Mouse (Mus musculus) bone marrow macrophage, adult 2 months (primary cell): Measurements from ENCODE around the gene Olfr715b. TPM values are rescaled to one million over a fixed set of nuclear protein-coding genes. Genes with fewer than 3 reads are reported as not detected.
"Not testable (repeated sequence)": the region's sequence is repeated elsewhere in the genome, so short reads cannot be mapped to it uniquely, and the experiment has no call there.

Source experiments
- H3K27ac ChIP-seq: 2 replicates; pipeline ENCODE4 v1.5.1; 2012; ENCODE audit warnings: low read depth, low read length; ENCODE audit not compliant: insufficient read depth
- H3K4me1 ChIP-seq: 2 replicates; pipeline ENCODE4 v1.6.1; 2012; ENCODE audit warnings: low read length; ENCODE audit not compliant: control insufficient read depth, insufficient read depth
- H3K4me3 ChIP-seq: 2 replicates; pipeline ENCODE4 v1.5.1; 2012; ENCODE audit warnings: mild to moderate bottlenecking, low read length, moderate library complexity; ENCODE audit not compliant: insufficient read depth
- CTCF ChIP-seq: IDR thresholded peaks from 2 replicates; pipeline ENCODE4 v1.5.1; 2012; ENCODE audit warnings: low read depth, mild to moderate bottlenecking, low read length, moderate library complexity
- POLR2A ChIP-seq: IDR thresholded peaks from 2 replicates; pipeline ENCODE4 v1.6.1; 2012; ENCODE audit warnings: mild to moderate bottlenecking, low read depth, low read length, borderline replicate concordance
- polyA plus RNA-seq: library from polyadenylated mRNA; stranded (reverse); fragments of >200 nt; gene quantifications from 2 replicates; pipeline ENCODE4 v1.2.4, GENCODE M21; 2012; ENCODE audit not compliant: missing spikeins, insufficient read depth, insufficient read length

Olfr715b gene
- 0.20 TPM in 1 of 2 replicates, not detected in the other for polyA plus RNA-seq

DNA sequence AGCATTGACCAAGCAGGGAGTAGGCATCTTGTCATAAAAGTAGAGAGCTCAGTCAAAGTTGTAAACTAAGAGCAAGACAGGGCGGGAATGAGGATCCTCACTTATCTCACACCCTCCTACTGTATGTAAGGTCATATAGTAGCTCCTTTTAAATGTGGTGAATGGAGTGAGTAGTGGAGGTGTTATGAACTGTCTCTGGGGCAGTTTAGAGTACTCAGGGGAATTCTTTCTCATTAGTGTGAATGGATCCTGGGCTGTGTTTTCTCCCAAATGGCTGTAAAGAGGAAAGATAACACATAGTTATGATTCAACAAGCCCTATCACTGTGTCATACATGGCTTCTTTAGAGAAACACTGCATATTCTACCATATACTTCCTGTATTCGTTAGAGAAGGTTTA is at the start of gene Olfr715b:
Olfr715b (minus strand) TSS at position 101 of the 400 bp plus-strand sequence.
- not testable (repeated sequence) for H3K4me1 ChIP-seq, H3K4me3 ChIP-seq, H3K27ac ChIP-seq

DNA sequence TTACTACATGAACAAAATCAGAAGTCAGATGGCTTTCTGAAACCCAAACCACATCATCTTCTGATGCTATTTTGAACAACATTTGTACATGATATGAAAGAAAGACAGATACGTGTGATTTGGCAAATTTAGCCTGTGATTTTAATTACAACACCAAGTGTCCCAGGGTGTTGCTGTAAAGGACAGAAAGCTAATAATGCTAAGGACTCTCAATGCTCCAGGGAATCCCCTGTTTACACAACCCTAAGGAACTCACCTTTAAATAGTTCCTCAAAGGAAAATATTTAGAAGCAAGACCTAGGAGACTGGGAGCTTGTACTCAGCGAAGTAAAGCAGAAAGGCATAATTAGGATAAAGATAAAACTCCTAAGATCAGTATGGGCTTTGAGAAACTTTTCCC is 27.9 kb upstream of the Olfr715b start, which contains the start of gene Olfr716:
Olfr716 (plus strand) TSS at position 301 of the 400 bp plus-strand sequence.
- H3K27ac ChIP-seq, H3K4me1 ChIP-seq, H3K4me3 ChIP-seq: not testable (repeated sequence)

DNA sequence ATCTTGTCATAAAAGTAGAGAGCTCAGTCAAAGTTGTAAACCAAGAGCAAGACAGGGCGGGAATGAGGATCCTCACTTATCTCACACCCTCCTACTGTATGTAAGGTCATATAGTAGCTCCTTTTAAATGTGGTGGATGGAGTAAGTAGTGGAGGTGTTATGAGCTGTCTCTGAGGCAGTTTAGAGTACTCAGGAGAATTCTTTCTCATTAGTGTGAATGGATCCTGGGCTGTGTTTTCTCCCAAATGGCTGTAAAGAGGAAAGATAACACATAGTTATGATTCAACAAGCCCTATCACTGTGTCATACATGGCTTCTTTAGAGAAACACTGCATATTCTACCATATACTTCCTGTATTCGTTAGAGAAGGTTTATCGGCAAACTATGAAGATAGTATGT is 20.8 kb upstream of the Olfr715b start, which contains the start of gene Olfr715:
Olfr715 (minus strand) TSS at position 101 of the 400 bp plus-strand sequence.
- H3K4me3 ChIP-seq, H3K4me1 ChIP-seq, H3K27ac ChIP-seq: not testable (repeated sequence)

DNA sequence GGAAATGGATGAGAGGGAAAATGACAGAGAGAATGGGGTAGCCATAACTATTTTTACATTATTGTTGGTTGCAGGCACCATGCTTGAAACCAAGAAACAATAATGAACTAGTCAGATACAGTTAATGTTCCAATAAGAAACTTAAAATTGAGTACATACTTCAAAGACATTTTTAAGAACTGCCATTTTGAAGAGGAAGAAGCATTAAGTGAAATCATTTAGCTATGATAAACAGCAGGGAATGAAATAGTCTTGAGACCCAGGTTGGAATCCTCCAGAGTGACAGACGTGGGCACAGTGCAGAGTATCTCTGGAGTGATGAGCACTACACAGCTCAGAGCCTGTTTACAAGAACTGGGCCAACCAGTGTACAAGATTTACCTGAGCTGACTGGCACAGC is 17.2 kb downstream of the Olfr715b start, which contains the start of gene Olfr17:
Olfr17 (plus strand) TSS at position 301 of the 400 bp plus-strand sequence.
- TF ChIP-seq POLR2A (no peak), CTCF (no peak)
- H3K4me1 ChIP-seq = no peaks in the 10 kb centered on the region
- H3K4me3 ChIP-seq = no peak within 1 kb of the TSS
- H3K27ac ChIP-seq = no peak within 1 kb of the TSS

DNA sequence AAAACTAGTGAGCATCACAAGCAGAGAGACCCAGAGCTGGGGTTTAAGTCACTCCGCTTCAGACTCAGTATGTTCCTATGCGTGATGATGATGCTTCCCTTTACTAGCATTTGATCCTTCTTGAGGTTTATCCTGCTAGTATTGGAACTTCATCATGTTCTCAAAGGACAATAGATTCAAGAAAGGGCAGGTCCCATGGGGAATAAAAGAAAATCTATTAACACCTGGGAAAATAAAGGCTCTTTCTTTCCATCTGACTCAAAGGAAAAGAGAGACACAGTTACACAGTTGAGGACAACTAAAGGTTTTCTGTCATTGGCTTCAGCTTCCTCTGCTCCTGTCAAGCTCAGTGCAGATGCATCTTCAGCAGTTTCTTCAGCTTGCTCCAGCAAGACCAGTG is 39.5 kb downstream of the Olfr715b start, which contains the start of gene Olfr714:
Olfr714 (plus strand) TSS at position 301 of the 400 bp plus-strand sequence.
- Histone ChIP-seq H3K4me1 (no peaks in the 10 kb centered on the region), H3K4me3 (no peak within 1 kb of the TSS), H3K27ac (no peak within 1 kb of the TSS)
- no peak for TF ChIP-seq POLR2A
- no peak for TF ChIP-seq CTCF

Other genes with a start within 250 kb of the Olfr715b start
- gene Olfr704, start 247.2 kb downstream of the Olfr715b start, polyA plus RNA-seq = not detected in 2 replicates
- gene Olfr705, start 233.5 kb downstream of the Olfr715b start, polyA plus RNA-seq = not detected in 2 replicates
- gene Olfr706, start 222.2 kb downstream of the Olfr715b start, polyA plus RNA-seq = not detected in 2 replicates
- gene Olfr707, start 209.1 kb downstream of the Olfr715b start, polyA plus RNA-seq = not detected in 2 replicates
- gene Olfr1532-ps1, start 202.4 kb downstream of the Olfr715b start, polyA plus RNA-seq = not detected in 2 replicates
- 0.23 TPM in 1 of 2 replicates, not detected in the other for gene Olfr709-ps1, start 178.2 kb downstream of the Olfr715b start, polyA plus RNA-seq
- not detected in 2 replicates for gene Olfr710, start 162.1 kb downstream of the Olfr715b start, polyA plus RNA-seq
- not detected in 2 replicates for gene Olfr6, start 146.4 kb downstream of the Olfr715b start, polyA plus RNA-seq
- not detected in 2 replicates for gene Olfr711, start 134.9 kb downstream of the Olfr715b start, polyA plus RNA-seq
- 0.13 TPM in 1 of 2 replicates, not detected in the other for gene Olfr2, start 104.3 kb downstream of the Olfr715b start, polyA plus RNA-seq
- gene Olfr713, start 79.2 kb downstream of the Olfr715b start, polyA plus RNA-seq = not detected in 2 replicates
- not detected in 2 replicates for gene Olfr714, start 39.4 kb downstream of the Olfr715b start, polyA plus RNA-seq
- gene Olfr17, start 17.1 kb downstream of the Olfr715b start, polyA plus RNA-seq = not detected in 2 replicates
- gene Olfr715, start 20.7 kb upstream of the Olfr715b start, polyA plus RNA-seq = not detected in 2 replicates
- not detected in 2 replicates for gene Olfr716, start 28.0 kb upstream of the Olfr715b start, polyA plus RNA-seq
- not detected in 2 replicates for gene Nlrp14, start 56.6 kb upstream of the Olfr715b start, polyA plus RNA-seq
- not detected in 2 replicates for gene Rbmxl2, start 99.1 kb upstream of the Olfr715b start, polyA plus RNA-seq